Mouse (Mus musculus) 3134 (cell line): ENCODE measurements around the gene Twist1.

ENCODE experiments used
- DNase-seq: peaks from one replicate; pipeline ENCODE4 v3.0.0-alpha.2; 2011; ENCODE audit warnings: low spot score; ENCODE audit not compliant: insufficient read length; ENCODE audit errors: extremely low read depth

Gene Twist1

GRCm38 (mm10) chr12:33957400-33958240, at the start of gene Twist1:
TSS of gene Twist1 (plus strand) at chr12:33957671.
- DNase-seq = peak; percentile 74

- no peak for DNase-seq
These were observed 30.7 kb upstream of the Twist1 start for GRCm38 (mm10) chr12:33926751-33927150.

- DNase-seq = no peak
These were observed 30.0 kb upstream of the Twist1 start for GRCm38 (mm10) chr12:33927334-33928098.

DNA sequence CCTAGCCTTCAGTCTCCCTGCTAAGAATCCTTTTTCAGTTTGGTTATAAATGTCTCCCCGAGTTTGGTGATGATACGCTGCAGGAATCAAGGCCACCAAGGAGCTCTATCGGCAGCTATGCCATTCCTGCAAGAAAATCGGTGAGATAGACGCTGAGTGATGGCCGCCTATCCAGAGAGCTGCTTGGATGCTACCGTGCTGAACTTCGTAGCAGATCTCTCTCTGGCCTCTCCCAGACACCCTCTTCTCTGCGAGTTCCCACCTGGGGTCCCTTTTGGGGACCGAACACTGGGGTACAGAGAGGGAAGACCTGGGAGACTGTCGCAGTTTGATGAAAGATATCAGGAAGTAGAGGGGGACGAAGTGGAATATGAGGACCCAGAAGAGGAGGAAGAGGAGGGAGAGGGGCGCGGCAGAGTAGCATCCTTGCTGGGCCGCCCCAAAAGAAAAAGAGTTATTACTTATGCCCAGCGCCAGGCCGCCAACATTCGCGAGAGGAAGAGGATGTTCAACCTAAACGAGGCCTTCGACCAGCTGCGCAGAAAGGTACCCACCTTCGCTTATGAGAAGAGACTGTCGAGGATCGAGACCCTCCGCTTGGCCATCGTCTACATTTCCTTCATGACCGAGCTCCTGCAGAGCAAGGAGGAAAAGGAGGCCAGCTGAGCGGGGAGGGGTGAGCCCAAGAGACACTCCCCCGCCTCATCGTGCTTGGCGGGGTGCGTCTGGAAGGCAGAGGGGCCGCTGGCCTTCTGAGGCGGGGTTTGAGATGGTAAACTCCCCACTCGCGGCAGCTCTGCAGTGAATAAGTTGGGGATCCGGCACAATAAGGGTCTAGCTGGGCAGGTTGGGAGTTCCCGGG, 28.9 kb upstream of the Twist1 start, which contains the start of gene Ferd3l:
TSS of gene Ferd3l (plus strand) at position 95 of the 862 bp plus-strand sequence.
- DNase-seq = peak; percentile 2

- no peak for DNase-seq
These were observed 4.6 kb upstream of the Twist1 start for GRCm38 (mm10) chr12:33952843-33953242.

- no peak for DNase-seq
These were observed 2.4 kb upstream of the Twist1 start for GRCm38 (mm10) chr12:33954931-33955565.

GRCm38 (mm10) chr12:33955606-33956295, 1.7 kb upstream of the Twist1 start:
- DNase-seq = peak; percentile 9

- DNase-seq = peak; percentile 18
These were observed 683 bp upstream of the Twist1 start for GRCm38 (mm10) chr12:33956576-33957399.

DNA sequence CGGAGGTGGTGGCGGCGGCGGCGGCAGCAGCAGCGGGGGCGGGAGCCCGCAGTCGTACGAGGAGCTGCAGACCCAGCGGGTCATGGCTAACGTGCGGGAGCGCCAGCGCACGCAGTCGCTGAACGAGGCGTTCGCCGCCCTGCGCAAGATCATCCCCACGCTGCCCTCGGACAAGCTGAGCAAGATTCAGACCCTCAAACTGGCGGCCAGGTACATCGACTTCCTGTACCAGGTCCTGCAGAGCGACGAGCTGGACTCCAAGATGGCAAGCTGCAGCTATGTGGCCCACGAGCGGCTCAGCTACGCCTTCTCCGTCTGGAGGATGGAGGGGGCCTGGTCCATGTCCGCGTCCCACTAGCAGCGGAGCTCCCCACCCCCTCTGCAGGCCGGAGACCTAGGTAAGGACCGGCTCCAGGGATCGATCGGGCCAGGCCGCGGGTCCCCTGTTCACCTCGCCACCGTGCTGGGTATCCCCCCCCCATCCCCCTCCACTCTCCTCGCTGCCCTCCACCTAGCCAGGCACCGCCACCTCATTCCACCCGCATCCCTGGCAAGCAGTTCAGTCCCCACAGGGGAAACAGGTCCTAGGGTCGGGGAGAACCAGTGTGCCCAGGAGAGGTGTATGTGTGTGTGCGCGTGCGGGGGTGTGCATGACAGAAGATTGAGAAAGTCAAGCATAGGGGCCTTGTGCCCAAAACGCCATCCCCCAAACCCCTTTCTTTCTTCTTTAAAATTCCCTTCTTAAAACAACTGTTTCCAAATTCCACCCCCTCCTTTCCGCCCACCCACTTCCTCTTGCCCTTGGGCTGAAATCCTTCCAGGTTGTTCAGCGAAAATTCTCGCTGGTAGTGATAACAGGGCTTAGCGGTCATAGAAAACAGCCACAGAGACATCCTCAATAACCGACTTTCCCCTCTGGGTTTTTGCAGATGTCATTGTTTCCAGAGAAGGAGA, 1.0 kb downstream of the Twist1 start:
- DNase-seq = peak; percentile 81

- DNase-seq = no peak
These were observed 1.7 kb downstream of the Twist1 start for GRCm38 (mm10) chr12:33959206-33959605.

DNA sequence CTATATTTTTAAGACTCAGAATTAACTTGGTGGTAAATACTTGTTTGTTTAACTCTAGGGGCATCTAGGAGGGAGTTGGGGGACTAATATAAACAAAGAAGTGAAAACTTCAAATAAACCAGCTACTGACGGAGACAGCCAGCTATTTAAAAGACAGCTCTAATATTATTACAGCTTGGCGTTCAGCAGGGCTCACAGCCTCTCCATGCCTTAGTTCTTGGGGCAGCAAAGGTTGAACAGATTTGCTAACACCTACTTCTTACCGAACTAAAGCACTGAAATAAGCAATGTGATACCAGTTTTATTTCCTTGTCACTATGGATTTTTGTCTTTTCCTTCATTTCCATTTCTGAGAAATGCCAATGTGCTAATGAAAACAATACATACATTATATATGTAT, 2.4 kb downstream of the Twist1 start:
- DNase-seq = no peak

DNA sequence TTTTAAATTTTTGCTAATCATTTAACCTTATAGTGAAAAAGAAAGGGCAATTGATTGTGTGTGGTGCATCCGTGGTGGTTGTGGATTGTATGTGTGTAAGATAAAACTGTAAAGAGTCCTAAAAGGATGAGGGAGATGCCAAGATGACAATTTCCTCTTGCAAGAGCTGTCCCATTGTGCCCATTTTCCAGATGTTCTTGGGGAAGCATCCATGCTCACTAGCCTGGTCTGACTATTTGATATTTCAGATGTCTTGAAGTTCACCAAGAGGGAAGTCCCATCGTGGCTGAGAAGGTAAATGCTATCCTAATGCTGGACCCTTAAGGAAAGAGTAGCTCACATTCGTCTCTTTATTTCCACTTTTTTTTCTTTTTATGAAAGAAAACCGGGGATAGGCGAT, 3.5 kb downstream of the Twist1 start:
- DNase-seq = no peak

- DNase-seq = no peak
These were observed 4.8 kb downstream of the Twist1 start for GRCm38 (mm10) chr12:33962118-33962772.

GRCm38 (mm10) chr12:33962773-33963130, 5.3 kb downstream of the Twist1 start:
- no peak for DNase-seq

DNA sequence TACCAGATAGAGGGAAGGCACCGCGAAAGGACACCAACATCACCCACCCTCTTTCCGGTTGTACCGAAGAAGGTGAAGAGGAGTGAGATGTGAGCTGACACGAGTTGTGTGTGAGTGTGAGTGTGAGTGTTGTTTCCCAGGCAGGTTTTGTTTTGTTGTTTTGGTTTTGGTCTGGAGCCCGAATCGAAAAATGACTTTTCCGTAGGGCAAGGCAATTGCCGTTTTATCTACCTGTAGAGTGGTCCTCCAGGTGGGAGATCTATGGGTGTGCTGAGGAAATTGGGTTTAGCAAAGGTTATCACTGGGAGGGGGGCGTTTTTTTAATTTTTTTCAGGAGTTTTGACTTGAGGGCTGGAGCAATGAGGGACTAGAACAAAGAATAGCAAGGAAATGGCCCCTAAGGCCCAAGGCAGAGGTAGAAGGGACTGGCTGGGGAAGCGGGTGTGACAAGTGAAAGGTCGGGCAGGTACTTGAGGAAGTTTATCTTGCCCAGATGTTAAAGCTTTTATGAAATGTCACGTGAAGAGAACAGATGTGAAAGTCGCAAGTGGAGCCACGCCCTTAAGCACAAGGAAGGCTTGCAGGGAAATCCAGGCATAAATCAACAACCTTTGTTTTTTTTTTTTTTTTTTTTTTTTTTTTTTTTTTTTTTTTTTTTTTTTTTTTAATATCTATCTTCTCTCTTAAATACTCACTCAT, 6.3 kb downstream of the Twist1 start:
- DNase-seq = no peak

GRCm38 (mm10) chr12:33964427-33964826, 7.0 kb downstream of the Twist1 start:
- no peak for DNase-seq
